Mouse (Mus musculus) testis, postnatal 10 days (tissue): ENCODE results near the gene Rnf149.
A peak's percentile ranks its signal among the peaks of the same experiment; 100 is the strongest.

Experiments
- DNase-seq: peaks from one replicate; pipeline ENCODE4 v3.0.0; 2021; ENCODE audit warnings: low spot score

Gene Rnf149

DNA sequence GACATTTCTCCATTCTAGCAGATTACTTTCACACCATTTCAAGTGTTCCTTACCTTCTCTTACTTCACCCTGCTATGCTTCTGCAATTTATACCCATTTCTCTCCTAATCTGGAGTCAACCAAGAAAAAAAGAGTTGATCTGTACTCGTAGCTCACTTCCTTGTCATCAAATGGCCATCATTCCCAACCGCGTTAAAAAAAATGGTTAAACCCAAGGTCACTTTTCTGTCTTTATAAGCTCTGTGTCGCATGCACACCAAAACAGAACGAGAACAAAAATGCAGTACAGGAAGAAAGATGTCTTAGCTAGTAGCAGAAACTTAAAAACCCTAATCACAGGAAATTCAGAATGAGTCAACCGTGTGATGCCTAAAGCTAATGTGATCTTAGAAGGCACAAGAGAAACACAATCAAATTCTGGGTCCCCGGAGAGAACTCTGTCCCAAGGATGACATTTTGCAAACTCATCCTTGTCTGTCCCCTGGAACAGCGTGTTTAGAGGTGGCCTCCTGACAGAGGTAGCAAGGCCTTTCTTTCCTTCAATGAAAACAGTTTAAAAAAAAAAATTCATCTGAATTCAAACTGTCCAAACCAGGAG lies 1.3 kb downstream of the Rnf149 start:
- DNase-seq, result no peak

DNA sequence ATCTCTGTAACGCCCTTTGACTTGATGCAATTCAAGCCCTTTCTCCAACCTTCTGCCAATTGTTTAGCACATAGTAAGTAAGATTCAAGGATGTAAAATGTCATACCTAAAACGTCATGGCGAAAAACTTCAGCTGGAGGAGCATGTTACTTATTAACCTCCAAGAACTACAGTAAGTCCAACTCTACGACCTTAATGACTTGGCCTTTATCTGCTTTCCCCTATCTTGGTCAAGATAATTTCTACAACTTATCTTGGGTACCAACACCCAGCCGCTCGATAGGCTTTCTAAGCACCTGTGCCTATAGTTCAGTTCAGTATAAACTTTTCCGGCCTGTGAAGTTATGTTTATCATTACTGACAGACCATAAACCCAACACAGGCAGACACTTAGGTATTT lies 3.3 kb downstream of the Rnf149 start:
- no peak for DNase-seq

DNA sequence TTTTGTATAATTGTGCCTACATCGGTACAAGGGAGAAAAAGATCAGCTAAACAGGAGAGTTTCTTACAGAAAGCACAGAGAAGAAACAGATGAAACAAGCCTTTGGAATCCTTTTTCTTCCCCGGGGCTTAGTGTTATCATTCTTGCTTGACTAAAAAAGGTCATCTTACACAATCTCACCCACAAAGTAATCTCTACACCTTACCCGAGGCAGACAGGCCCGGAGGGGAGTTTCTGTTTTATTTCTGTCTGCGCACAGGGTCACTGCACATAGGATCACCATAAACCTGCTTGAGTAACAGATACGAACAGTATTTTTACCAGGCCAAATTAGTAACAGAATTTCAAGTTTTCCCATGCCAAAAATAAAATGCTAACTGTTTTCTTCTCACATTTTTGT lies 5.6 kb downstream of the Rnf149 start:
- no peak for DNase-seq

DNA sequence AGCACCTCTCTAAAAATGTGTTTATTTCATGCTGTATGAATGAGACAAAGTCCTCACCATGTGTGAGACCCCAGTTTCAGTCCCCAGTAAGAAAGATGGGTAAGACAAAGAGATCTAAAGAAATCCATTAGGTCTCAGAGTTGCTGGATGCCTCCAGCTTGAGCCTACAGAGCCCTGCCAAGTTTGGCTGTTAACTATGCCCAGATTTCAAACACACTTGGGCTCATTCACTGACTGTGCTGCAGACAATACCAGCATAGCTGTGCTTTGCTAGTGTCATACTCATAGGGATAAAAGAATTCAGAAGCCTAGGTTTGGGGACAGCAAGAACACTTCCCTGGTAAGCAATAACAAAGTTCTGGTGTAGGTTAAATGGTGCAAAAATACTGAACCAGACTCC lies 9.1 kb downstream of the Rnf149 start:
- no peak for DNase-seq

DNA sequence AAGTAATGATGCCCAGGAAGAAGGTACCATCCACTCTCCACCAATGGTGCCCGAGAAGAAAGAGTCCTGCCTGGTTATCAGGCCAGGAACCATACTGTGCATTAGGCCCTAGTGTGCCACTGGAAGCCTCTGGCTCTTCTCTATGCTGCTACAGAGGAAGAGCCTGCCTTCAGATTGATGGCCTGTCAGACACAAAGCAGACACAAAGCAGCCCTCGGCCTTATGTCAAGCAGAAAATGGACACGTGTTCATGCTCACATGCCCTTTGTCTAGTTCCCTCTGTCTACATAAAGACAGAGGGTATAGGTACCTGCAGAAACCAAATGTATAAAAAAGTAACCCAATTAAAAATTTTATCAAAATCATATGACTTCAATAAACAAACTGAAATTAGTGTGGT lies 12.6 kb downstream of the Rnf149 start:
- no peak for DNase-seq

DNA sequence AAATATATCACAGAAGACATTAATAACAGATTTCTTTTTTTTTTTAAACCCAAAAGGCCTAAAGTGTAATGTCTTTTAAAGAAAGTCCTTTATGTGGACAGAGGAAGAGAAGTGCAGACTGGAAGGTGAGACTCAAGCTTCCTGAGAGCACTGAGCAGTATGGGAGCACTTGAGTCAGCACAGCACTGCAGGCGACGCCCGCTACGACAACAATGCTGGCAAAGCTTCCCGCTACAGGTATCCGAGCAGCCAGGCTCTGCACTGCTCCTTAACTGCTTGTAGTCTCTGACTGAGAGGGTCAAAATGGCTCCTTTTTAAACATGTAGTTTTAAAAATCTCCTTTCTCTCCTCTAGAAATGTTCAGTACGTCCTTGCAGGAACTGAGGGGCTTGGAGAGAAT lies 14.0 kb downstream of the Rnf149 start:
- DNase-seq, result no peak

DNA sequence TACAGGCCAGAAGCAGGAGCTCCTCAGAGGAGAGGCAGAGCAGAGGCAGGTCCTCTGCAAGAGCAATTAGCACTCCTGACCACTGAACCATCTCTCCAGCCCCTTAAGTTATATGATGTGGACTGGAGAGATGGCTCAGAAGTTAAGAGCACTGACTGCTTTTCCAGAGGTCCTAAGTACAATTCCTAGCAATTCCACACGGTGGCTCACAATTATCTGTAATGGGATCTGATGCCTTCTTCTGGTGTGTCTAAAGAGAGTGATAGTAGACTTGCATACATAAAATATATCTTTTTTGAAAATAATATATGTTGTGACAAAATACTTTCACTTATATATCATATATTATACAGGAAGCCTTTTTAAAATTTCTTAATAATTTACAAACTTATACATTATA lies 15.3 kb downstream of the Rnf149 start:
- DNase-seq, result no peak

DNA sequence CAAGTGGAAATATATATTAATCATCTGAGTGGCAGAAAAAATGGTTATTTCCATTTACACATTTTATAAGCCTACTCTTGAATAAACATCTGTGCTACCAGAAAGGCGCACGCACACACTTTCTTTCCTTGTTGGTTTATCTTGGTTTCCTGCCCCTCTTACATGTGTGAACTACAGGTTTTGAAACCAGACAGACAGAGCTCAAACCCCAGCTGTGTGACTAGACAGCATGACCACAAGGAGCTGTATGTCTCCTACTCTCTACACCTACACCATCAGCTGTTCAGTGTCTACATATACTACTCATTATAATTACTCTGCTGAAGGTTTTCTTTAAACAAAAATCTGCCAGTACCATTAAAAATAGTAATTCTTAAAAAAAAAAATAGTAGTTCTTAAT lies 18.2 kb downstream of the Rnf149 start:
- DNase-seq, result no peak

DNA sequence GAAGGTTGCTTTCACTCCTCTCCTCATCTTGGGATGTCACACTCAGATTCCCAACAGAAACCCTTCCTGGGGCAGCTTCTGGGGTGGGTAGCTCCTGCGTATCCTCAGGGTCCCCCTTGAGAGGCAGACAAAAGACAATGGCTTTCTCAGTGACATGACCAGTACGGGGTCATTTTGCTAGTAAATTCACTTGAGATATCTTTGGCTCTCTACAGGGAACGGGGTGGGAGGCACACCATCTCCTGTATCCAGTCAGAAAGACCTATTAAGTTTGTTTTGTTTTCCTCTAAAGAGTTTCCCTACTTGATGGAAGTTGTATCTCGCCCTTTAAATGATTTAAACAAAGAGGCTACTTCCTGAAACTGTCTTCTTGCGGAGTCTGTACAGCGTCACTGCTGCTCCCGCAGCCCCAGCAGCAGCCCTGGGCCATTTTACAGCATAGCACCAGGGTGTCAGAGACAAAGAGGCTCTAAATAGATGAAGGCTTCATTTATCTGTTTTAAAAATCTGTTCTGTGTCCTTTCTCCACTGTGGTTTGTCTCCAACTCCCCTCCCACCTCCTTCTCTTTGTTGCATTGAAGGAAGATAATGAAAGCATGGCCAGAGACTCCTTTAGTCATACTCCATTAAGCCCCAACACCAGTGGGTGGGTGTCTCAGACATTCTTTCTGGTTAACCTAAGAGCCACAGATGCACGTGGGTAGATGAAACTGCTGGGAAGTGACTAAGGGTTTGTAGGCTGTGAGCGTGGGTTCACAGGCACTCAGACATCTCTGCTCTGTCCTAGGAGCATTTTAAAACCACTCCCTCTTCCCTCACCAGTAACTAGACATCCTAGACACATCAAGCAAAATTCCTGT lies 21.4 kb downstream of the Rnf149 start:
- no peak for DNase-seq

DNA sequence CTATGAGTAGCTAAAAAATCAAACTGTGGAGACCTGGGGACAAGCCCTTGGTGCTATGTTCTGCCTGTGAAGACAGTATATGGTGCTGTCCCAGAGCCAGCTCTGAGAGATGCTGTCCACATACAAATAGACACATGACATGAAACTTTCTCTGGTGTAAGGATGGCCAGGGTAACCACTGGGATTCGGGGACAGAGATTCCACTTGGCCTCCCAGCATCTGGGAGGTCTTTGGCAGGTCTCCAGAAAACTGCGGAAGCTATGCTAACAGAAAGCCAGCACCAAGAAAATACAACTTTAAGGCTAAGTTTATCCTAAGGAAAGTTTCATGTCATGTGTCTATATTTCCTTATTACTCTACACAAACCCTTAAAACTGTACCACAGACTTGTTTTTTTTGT lies 27.4 kb downstream of the Rnf149 start:
- DNase-seq, result no peak

DNA sequence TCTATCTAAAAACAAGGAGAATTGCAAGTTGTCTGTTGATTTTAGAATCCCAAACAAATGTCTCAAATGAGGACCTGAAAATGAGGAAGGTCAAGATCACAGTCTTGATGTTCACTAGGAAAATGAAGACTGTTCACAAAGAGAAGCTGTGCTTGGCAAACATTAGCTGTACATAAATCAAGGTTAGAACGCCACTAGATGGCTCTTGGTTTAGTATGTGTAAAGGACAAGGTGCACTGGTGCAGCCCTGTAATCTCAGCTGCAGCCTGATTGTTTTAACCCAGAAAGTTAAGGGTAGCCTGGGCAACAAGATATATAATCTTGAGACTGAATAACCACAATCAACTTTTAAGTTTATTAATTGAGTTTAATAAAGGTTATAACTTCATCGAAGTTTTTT lies 30.0 kb downstream of the Rnf149 start:
- DNase-seq, result no peak

DNA sequence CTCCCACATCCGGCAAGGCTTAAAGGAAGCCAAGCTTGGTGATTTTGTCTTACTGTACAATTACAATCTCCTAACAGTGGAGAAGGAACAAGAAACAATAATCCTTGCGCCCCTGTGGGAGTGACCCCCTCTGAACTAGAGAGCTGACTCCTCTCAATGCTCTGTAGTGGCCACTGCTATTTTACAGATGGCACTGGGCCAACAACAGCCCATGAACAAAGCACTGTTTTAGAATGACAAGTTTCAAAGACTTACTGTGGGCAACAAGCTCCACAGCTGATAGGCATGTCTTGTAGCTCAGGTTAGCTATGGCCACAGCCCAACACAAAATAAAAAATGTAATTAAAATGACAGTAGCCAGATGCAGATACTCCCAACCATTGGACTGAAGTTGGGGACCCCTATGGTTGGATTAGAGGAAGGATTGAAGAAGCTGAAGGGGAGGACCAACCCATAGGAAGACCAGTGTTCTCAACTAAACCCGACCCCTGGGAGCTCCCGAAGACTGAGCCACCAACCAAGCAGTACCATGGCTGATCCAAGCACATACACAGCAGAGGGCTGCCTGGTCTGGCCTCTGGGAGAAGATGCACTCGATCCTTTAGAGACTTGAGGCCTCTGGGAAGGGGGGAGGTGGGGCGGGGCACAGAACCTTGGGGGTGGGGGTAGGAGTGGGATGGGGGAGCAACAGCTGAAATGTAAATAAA lies 30.9 kb downstream of the Rnf149 start:
- no peak for DNase-seq

DNA sequence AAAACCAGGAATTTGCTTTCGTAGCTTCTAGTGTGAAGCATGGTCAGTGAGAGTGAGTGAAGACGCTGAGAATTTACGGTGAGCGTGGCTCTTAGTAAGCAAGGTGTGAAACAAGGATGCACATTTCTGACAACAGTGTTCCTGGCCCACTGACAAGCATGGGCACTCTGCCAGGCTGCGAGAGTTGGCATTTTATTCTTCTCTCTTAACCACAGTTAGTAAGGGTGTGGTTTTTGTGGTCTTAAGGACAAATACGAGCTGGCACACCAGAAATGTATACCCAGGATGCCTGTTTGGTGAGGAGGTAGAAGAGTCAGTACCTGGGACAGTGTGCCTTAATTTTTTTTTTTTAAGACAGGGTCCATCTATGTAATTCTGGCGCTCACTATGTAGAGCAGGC lies 31.6 kb downstream of the Rnf149 start:
- DNase-seq, result peak; percentile 64

DNA sequence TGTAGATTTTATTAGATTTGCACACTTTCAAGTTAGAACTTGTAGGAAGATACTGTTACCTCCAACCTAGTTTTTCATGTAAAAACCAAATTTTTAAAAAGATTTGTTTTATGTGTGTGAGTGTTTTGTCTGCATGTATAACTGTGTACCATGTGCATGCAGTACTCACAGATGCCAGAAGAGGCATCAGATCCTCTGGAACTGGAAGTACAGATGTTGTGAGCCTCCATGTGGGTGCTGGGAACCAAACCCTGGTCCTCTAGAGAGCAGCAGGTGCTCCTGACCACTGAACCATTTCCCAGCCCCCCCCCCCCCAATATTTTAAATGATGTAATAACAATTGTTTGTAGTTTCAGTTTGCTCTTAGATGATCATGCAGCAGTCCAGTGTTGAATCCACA lies 36.6 kb downstream of the Rnf149 start:
- DNase-seq, result no peak

DNA sequence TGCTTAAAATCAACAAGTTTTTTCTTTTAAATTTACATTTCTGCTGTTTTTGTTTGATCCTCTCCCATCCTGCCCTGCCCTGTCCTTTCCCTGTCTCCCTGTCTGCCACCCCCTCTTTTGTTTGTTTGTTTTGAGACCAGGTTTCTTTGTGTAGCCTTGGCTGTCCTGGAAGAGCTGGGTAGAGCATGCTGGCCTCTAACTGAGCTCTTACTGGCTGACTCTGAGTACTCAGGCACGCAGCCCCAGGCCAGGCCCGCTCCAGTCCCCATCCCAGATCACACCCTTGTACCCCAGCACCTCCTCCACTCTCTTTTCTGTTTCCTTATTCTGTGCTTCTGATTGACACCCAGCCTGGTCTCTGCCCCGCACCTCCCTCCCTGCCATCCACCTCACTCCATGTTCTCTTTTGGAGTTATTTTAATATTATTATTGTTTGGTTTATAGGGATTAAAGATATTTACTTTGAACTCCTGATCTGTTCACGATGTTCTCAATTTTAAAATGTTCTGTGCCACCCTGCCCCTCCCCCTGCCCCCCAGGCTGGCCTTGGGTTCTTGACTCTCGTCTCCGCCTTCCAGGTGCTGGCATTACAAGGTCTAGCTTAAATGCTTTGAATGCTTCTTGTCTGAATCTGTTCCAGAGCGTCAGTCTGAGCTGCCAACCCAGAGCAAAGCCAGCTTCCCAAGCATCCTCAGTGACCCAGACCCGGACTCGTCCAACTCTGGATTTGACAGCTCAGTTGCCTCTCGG lies 39.4 kb downstream of the Rnf149 start:
- no peak for DNase-seq

DNA sequence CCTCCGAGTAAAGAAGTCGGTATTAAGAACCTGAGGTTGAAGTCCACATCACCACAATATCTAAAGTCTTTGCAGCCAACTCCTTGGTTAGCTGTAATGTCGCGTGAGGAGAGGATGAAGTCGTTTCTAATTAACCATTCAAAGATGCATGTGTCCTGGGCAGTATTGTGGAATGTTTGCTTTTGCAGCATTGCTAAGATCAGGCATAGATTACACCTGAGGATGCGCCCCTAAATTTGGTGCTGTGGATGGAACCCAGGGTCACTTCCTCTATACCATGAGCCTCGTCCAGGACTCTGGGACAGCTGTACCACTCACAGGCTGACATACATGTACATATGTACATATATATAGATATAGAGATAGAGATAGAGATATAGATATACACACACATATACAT lies 40.5 kb downstream of the Rnf149 start:
- no peak for DNase-seq

DNA sequence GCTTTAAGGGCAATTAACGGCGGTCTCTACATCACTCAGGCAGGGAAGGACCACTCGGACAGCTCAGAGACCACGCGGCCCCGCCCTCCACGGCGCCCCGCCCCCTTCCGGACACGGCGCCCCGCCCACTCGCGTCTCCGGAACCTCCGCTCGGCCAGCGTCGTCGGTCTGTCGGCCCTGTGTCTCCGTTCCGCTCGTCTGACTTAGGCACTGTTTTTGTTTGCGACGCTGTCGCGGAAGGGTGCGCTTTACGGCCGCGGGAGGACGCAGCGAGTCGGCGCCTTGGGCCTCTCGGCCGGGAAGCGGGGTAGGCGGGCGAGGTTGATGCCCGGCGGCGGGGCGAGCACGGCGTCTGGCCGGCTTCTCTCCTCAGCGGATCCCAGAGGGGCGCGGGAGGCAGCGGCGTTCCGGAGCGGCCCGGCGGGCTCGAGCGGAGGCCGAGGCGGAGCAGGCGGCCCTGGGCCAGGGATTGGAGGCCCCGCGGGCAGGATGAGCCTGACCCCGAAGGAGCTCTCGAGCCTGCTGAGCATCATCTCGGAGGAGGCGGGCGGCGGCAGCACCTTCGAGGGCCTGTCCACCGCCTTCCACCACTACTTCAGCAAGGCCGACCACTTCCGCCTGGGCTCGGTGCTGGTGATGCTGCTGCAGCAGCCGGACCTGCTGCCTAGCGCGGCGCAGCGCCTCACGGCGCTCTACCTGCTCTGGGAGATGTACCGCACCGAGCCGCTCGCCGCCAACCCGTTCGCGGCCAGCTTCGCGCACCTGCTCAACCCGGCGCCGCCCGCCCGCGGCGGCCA lies 41.5 kb downstream of the Rnf149 start:
- peak; percentile 99 for DNase-seq

DNA sequence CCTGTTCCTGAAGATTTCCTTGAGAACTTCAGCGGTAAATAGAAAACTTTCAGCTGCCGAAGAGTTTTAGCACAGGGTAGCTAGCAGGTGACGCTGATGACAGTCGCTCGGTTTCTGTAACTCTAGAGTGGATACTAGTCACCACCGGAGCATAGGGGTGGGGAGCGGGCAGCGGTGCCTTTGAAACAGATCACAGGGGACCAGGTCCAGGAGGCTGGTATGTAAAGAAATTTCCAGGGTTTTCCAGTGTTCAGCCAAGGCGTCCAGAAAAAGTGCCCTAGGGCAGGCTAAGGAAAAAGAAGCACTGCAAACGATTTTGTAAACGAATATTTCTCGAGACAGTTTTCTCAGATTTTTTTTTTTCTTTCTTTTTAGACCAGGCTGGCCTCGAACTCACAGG lies 42.4 kb downstream of the Rnf149 start, which contains the start of gene Cnot11:
Cnot11 (plus strand) TSS at position 162 of the 400 bp plus-strand sequence.
- DNase-seq, result no peak

DNA sequence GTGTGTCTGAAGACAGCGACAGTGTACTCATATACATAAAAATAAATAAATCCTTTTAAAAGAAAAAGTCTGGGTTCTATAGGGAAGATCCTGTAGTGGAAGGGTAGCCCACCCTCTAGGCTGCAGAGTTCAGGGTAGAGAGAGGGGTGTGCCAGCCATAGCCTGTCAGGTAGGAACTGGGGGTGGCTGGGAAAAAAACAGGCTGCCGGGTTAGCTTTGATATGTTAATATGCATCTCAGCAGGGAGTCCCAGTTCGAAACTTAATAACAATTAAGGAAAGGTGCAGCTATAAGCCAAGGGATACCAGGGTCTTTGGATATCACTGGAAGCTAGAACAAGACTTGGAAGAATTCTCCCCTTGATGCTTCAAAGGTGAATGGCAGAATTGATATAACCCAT lies 43.3 kb downstream of the Rnf149 start:
- DNase-seq, result no peak

DNA sequence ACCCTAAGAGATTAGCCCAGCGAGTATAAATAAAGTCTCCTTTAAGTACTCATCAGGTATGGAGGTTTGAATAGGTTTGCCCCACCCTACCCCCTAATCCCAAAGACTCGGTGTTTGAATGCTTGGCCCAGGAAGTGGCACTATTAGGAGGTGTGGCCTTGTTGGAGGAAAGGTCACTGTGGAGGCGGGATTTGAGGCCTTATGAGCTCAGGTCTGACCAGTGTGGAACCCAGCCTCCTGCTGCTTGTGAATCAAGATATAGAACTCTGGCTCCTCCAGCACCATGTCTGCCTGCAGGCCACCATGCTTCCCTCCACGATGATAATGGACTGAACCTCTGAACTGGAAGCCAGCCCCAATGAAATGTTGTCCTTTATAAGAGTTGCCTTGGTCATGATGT lies 46.2 kb downstream of the Rnf149 start:
- DNase-seq, result no peak

DNA sequence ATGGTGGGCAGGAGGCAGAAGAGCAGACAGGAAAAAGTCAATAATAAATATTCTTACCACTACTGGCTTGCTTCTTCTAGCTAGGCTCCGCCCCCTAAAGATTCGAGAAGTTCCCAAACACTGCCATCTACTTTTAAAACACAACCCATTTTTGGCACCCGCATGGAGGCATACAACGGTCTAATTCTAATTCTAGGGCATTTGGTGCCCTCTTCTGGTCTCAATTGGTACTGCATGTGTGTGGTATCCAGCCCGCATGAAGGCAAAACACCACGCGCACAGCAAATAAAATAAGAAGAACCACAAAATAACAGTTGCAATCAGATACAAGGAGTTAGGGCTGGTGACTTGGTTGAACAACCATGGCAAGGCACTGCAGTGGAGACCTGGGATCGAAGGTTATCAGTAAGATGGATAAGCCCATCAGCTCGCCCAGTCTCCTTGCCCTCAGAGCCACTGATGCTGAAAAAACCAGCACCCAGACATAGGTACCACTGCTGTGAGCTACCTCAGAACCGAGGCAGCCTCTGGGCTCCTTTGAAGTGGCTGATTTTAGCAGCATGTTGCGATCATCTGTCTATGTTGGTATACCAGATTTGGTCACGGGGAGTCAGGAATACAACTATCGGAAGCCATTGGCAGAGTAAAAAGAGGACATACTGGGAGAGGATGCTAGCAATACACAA lies 46.8 kb downstream of the Rnf149 start:
- peak; percentile 90 for DNase-seq
